Mouse (Mus musculus) kidney, adult 2 months (tissue): ENCODE data around the gene Mccc1.

ENCODE experiments used
- CTCF ChIP-seq: fragments of 200-500 bp; conservative IDR thresholded peaks from 2 replicates; pipeline ENCODE4 v1.5.1; 2011; ENCODE audit warnings: low read depth, mild to moderate bottlenecking, control low read depth, low read length, moderate library complexity, mixed read lengths; ENCODE audit not compliant: insufficient read depth, insufficient read length
- POLR2A ChIP-seq: fragments of 200-500 bp; IDR thresholded peaks from one replicate; pipeline ENCODE4 v1.6.1; 2011; ENCODE audit warnings: low read depth, low read length, control low read depth

- no peak for TF ChIP-seq CTCF
- TF ChIP-seq POLR2A = no peak
Measured at GRCm38 (mm10) chr3:35933405-35933777, 67.1 kb downstream of the Mccc1 start.
